Mouse (Mus musculus): ENCODE results near the gene Olfr632. TPM values are rescaled to one million over a fixed set of nuclear protein-coding genes. Genes with fewer than 3 reads are reported as not detected.
"Not testable (repeated sequence)": the region's sequence is repeated elsewhere in the genome, so short reads cannot be mapped to it uniquely, and the experiment has no call there.

Gene Olfr632
- total RNA-seq (2021) (not detected), polyA plus RNA-seq (2012; rRNA removed) (not detected in 2 replicates)
- long read RNA-seq, result 0 reads

DNA sequence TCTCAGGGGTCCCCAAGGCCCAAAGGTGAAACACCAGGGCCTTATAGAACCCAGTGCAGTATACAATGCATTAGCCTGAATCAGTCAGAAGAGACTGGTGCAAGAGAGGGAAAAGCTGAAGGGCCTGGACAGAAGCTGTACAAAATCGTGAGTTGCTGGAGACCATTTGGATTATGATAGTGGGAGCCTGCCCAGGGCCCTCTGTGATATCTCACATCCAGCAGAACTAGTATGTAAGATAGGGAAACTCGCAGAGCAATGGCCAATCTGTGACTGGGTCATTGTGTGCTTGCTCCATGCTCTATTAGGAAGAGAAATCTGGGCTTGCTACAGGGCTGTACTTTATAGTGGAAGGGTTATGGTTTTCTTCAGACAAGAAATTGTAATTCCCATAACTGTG is at the start of gene Olfr632:
TSS of gene Olfr632 (plus strand) at position 84 of the 400 bp plus-strand sequence.
- DNase-seq, result no peak

DNA sequence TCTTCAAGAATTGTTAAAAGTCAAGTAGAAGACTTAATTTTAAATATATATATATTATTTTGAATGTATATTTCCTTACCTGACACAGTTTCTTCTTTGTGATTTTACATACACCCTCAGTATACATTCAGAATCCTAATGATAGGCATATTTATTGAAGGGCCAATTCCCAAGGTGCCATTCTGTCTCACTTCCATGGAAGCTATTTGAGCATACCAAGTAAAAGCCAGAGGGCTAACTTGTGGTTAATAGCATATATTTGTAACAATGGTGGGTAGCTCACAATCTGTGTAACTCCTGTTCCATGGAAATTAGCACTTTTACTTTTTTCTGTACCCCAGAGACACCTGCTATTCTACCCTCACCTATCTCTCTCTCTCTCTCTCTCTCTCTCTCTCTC is 48.0 kb upstream of the Olfr632 start, which contains the start of gene Olfr66:
TSS of gene Olfr66 (minus strand) at position 101 of the 400 bp plus-strand sequence.
- no peak for DNase-seq

DNA sequence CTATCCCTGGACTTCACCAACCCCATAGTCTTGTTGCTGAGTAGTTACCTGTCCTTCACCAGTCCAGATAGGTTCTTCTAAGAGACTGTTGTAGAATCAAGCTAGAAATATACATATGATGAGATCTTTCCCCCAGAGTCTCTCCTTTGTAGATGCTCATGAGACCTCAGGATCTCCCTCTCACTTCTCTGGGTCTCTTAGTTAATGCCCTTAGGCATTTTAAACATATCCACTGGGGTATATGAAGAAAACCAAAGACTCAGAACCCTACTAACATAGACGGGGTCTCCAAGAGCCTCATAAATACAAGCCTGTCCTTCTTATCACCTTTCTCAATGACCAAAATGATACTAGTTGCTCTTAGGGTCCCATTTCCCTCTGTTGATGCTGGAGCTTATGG is 39.8 kb upstream of the Olfr632 start, which contains the start of gene Olfr64:
TSS of gene Olfr64 (minus strand) at position 101 of the 400 bp plus-strand sequence.
- DNase-seq, result no peak

DNA sequence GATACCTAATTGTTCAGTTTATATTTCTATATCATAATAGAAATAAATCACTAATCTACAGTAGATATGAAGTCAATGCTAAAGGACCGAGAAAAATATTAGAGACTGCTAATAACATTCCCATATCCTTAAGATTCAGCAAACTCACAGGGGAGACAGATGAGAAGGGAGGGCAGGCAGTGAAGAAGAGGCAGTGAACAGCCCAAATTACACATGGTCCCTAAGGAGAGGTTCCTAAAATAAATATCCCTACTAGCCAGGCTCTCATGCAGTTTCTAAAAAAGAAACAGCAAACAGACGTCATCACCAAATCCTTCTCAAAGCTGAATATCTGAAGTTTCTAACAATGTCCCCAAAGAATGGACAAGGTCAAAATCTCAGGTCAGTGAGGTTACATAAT is 31.0 kb upstream of the Olfr632 start, which contains the start of gene Olfr65:
TSS of gene Olfr65 (plus strand) at position 301 of the 400 bp plus-strand sequence.
- no peak for DNase-seq

DNA sequence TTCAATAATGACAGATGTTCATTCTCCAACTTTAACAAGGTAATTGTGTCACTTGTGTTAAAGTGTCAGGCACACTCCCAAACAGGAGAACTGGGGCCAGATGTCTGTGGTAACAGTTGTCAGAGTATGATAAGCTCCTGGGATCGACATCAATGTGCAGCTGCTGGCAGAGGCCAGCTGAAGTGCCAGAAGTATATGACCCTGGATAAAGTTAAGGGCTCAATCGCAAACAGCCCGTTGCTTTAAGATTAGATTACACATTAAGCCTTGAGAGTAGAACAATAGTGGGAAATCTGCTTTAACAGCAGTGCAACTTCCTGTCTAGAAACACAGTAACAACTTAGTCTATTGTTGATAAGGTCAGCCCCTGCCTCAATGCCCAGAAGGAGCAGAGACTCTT is 24.1 kb upstream of the Olfr632 start:
- DNase-seq, result no peak

DNA sequence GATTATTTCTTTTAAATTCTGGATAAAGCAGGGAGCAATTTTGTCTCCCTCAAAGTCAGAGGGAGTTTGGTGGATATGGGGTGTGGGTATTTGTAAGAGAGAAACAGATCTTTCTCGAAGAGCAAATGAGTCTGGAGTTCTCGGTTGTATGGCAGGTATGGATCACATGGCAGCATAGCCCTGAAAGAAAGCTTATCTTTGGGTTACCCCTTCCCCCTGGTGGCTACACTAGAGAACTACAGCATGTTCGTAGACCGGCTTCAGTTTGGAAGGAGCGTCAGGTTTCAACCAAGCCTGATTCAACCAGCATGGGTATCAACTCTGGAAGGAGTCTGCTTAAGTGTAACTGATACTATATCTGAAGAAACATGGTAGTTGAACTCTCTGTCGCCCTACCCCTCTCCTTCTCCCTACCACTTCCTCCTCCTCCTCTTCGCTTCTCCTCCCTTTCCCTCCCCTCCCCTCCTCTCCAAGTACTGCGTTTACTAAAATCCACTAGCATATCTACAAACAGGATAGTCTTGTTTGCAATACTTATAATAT is 21.1 kb upstream of the Olfr632 start:
- no peak for DNase-seq

DNA sequence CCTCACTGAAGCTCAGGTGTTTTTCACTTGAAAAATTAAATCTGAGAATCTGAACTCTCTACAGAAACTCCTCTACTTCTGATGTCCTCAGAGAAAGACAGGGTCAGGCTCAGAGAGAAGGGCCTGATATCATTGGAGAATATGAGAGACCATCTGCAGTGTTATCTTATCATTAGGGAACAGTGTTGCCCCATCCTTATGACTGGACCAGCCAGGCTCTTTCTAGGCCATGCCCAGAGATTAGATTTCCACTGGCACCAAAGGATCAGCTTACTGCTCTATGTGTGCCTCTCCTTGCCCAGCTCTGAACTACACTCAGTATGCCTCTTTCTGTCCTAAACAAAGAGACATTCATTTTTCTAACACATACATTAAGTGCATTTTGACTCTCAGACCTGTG is 18.8 kb upstream of the Olfr632 start:
- no peak for DNase-seq

DNA sequence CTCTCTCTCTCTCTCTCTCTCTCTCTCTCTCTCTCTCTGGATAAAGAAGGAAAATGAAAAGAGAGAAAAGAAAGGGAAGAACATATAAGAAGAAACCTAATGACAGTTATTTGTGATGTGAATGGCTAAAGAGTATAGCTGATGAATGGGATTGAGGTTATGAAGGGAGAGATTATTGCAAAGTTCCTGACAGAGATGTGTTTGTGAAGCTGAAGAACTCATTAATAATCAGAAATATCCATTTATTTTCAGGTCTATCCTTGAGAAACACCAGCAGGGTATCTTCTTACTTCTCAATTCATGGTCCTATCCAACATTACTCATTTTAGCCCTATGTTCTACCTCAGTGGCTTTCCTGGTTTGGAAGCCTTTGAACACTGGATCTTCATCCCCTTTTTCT is 5.6 kb upstream of the Olfr632 start, which contains the start of gene Olfr631:
TSS of gene Olfr631 (plus strand) at position 301 of the 400 bp plus-strand sequence.
- no peak for DNase-seq

DNA sequence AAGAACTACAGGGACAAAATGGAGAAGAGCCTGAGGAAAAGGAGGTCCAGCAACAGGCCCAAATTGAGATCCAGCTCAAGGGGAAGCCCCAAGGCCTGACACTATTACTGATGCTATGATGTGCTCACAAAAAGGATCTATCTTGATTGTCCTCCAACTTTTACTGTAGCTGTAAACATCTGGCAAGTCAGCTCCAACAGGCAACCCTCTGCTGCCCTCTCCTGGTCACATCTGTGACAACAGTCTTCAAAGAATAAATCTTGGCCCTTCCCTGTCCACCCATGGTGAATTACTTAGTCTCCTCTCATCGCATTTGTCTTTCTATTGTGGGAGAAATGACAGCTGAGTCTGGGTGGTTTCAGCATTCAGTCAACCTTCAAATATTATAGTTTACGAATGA is 8.6 kb downstream of the Olfr632 start:
- peak; percentile 5 for DNase-seq

DNA sequence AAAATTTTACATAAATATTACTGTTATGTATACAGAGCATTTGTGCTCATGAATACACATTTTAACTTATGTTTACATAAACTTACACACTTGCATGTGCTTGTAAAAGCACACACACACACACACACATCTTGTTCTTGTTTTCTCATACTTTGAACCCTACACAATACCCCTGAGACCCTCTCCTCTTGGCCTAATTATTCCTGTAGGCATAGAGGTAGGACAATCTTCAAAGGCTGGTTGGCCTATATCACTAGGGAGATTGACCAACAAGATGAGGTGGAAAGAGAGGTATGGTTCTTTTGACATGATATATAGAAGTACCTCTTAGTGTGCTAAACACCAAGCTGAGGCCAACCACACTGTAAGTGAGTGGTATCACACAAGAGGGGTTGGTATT is 10.0 kb downstream of the Olfr632 start, which contains the start of gene Olfr633:
TSS of gene Olfr633 (plus strand) at position 301 of the 400 bp plus-strand sequence.
- DNase-seq, result no peak

DNA sequence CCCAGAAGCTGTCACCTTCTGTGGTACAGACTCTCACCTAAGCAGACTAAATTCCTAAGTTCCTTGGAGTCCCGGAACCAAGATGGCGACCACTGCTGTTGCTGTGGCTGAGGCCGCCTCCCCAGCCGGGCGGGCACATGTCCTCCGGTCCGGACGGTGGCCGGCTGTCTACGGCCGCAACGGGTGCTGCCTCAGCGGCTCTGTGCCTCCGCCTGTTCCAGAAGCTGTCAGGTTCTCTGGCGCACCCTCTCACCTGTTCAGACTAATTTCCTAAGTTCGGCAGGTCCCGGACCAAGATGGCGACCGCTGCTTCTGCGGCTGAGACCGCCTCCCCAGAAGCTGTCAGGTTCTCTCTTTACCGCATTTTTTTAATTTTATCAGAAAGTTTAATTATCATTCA is 32.7 kb downstream of the Olfr632 start:
- not testable (repeated sequence) for DNase-seq

DNA sequence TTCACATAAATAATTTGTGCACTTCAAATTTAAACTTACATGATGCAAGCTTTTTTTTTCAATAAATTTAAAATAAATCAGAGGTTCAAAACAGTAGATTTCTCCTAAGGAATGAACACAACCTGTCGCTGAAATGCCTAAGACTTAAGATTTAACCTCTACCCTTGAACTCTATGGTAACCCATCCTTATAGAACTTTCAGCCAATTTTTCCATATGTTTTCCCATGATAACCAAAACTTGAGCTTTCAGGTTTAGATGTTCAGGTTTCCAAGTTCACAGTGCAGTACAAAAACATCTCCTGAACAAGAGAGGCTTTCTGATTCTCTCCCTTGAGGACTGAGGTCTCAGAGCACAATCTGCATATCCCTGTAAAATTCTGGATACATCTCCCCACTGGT is 36.7 kb downstream of the Olfr632 start, which contains the start of gene Olfr635:
TSS of gene Olfr635 (plus strand) at position 301 of the 400 bp plus-strand sequence.
- DNase-seq, result no peak

DNA sequence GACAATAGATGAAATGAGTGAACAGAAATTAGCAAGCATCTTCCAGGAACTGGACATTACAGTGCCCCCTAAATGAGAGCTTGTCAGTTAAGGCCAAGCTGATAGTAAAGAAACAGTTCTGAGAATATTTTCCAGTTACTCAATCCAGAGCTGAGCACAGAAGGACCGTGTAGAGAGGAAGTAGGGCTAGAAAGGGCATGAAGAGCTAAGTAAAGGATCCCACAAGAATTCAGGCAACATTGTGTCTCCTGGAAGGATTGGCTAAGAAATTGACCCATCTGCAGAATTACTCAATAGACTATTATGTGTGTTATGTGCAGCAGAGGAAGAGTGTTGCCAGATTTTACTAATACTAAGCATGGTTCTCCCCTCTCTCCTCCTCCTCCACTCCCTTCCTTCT is 37.6 kb downstream of the Olfr632 start:
- no peak for DNase-seq

Other genes starting within 250 kb of the Olfr632 start
Only the 30 nearest of the 33 such genes appear.
- not detected for gene Olfr628, start 204.0 kb upstream of the Olfr632 start, total RNA-seq (2021)
- gene Olfr628, start 204.0 kb upstream of the Olfr632 start, polyA plus RNA-seq (2012; rRNA removed), result not detected in 2 replicates
- gene Olfr629, start 189.4 kb upstream of the Olfr632 start, total RNA-seq (2021), result not detected
- not detected in 2 replicates for gene Olfr629, start 189.4 kb upstream of the Olfr632 start, polyA plus RNA-seq (2012; rRNA removed)
- gene Olfr630, start 177.0 kb upstream of the Olfr632 start, total RNA-seq (2021), result not detected
- not detected in 2 replicates for gene Olfr630, start 177.0 kb upstream of the Olfr632 start, polyA plus RNA-seq (2012; rRNA removed)
- gene Olfr69, start 162.8 kb upstream of the Olfr632 start, total RNA-seq (2021), result not detected
- gene Olfr69, start 162.8 kb upstream of the Olfr632 start, polyA plus RNA-seq (2012; rRNA removed), result not detected in 2 replicates
- not detected for gene Olfr68, start 154.6 kb upstream of the Olfr632 start, total RNA-seq (2021)
- gene Olfr68, start 154.6 kb upstream of the Olfr632 start, polyA plus RNA-seq (2012; rRNA removed), result not detected in 2 replicates
- gene Olfr67, start 142.5 kb upstream of the Olfr632 start, total RNA-seq (2021), result not detected
- gene Olfr67, start 142.5 kb upstream of the Olfr632 start, polyA plus RNA-seq (2012; rRNA removed), result not detected in 2 replicates
- gene Hbb-bt, start 120.4 kb upstream of the Olfr632 start, total RNA-seq (2021), result 100 to 1,000 TPM; 120 to 218 TPM
- 48.3 and 61.8 TPM in 2 replicates for gene Hbb-bt, start 120.4 kb upstream of the Olfr632 start, polyA plus RNA-seq (2012; rRNA removed)
- gene Hbb-bs, start 106.3 kb upstream of the Olfr632 start, total RNA-seq (2021), result 1,000 to 10,000 TPM; 1,531 to 2,097 TPM
- 569 and 814 TPM in 2 replicates for gene Hbb-bs, start 106.3 kb upstream of the Olfr632 start, polyA plus RNA-seq (2012; rRNA removed)
- not detected for gene Hbb-bh2, start 93.8 kb upstream of the Olfr632 start, total RNA-seq (2021)
- not detected in 2 replicates for gene Hbb-bh2, start 93.8 kb upstream of the Olfr632 start, polyA plus RNA-seq (2012; rRNA removed)
- not detected for gene Hbb-bh1, start 91.2 kb upstream of the Olfr632 start, total RNA-seq (2021)
- not detected in 2 replicates for gene Hbb-bh1, start 91.2 kb upstream of the Olfr632 start, polyA plus RNA-seq (2012; rRNA removed)
- gene Hbb-y, start 81.1 kb upstream of the Olfr632 start, total RNA-seq (2021), result not detected
- not detected in 2 replicates for gene Hbb-y, start 81.1 kb upstream of the Olfr632 start, polyA plus RNA-seq (2012; rRNA removed)
- gene Olfr66, start 48.1 kb upstream of the Olfr632 start, total RNA-seq (2021), result not detected
- not detected in 2 replicates for gene Olfr66, start 48.1 kb upstream of the Olfr632 start, polyA plus RNA-seq (2012; rRNA removed)
- gene Olfr64, start 39.9 kb upstream of the Olfr632 start, total RNA-seq (2021), result not detected
- gene Olfr64, start 39.9 kb upstream of the Olfr632 start, polyA plus RNA-seq (2012; rRNA removed), result not detected in 2 replicates
- not detected for gene Olfr65, start 30.9 kb upstream of the Olfr632 start, total RNA-seq (2021)
- gene Olfr65, start 30.9 kb upstream of the Olfr632 start, polyA plus RNA-seq (2012; rRNA removed), result not detected in 2 replicates
- gene Olfr631, start 5.5 kb upstream of the Olfr632 start, total RNA-seq (2021), result not detected
- not detected in 2 replicates for gene Olfr631, start 5.5 kb upstream of the Olfr632 start, polyA plus RNA-seq (2012; rRNA removed)
- not detected for gene Olfr633, start 10.1 kb downstream of the Olfr632 start, total RNA-seq (2021)
- not detected in 2 replicates for gene Olfr633, start 10.1 kb downstream of the Olfr632 start, polyA plus RNA-seq (2012; rRNA removed)
- not detected for gene Olfr635, start 36.8 kb downstream of the Olfr632 start, total RNA-seq (2021)
- gene Olfr635, start 36.8 kb downstream of the Olfr632 start, polyA plus RNA-seq (2012; rRNA removed), result not detected in 2 replicates
- not detected for gene Olfr638, start 64.4 kb downstream of the Olfr632 start, total RNA-seq (2021)
- gene Olfr638, start 64.4 kb downstream of the Olfr632 start, polyA plus RNA-seq (2012; rRNA removed), result not detected in 2 replicates
- gene Olfr639, start 83.0 kb downstream of the Olfr632 start, total RNA-seq (2021), result not detected
- gene Olfr639, start 83.0 kb downstream of the Olfr632 start, polyA plus RNA-seq (2012; rRNA removed), result not detected in 2 replicates
- not detected for gene Olfr640, start 91.2 kb downstream of the Olfr632 start, total RNA-seq (2021)
- gene Olfr640, start 91.2 kb downstream of the Olfr632 start, polyA plus RNA-seq (2012; rRNA removed), result not detected in 2 replicates
- gene Olfr641, start 101.1 kb downstream of the Olfr632 start, total RNA-seq (2021), result not detected
- gene Olfr641, start 101.1 kb downstream of the Olfr632 start, polyA plus RNA-seq (2012; rRNA removed), result not detected in 2 replicates
- not detected for gene Olfr642, start 118.3 kb downstream of the Olfr632 start, total RNA-seq (2021)
- gene Olfr642, start 118.3 kb downstream of the Olfr632 start, polyA plus RNA-seq (2012; rRNA removed), result not detected in 2 replicates
- gene 4930516K23Rik, start 127.1 kb downstream of the Olfr632 start, total RNA-seq (2021), result not detected
- gene 4930516K23Rik, start 127.1 kb downstream of the Olfr632 start, polyA plus RNA-seq (2012; rRNA removed), result not detected in 2 replicates
- not detected for gene Olfr644, start 137.5 kb downstream of the Olfr632 start, total RNA-seq (2021)
- gene Olfr644, start 137.5 kb downstream of the Olfr632 start, polyA plus RNA-seq (2012; rRNA removed), result not detected in 2 replicates
- not detected for gene Olfr645, start 151.1 kb downstream of the Olfr632 start, total RNA-seq (2021)
- gene Olfr645, start 151.1 kb downstream of the Olfr632 start, polyA plus RNA-seq (2012; rRNA removed), result not detected in 2 replicates
- not detected for gene Olfr646, start 170.5 kb downstream of the Olfr632 start, total RNA-seq (2021)
- gene Olfr646, start 170.5 kb downstream of the Olfr632 start, polyA plus RNA-seq (2012; rRNA removed), result not detected in 2 replicates
- not detected for gene Ubqln5, start 195.5 kb downstream of the Olfr632 start, total RNA-seq (2021)
- gene Ubqln5, start 195.5 kb downstream of the Olfr632 start, polyA plus RNA-seq (2012; rRNA removed), result not detected in 2 replicates
- gene Olfr643, start 203.1 kb downstream of the Olfr632 start, total RNA-seq (2021), result not detected
- gene Olfr643, start 203.1 kb downstream of the Olfr632 start, polyA plus RNA-seq (2012; rRNA removed), result not detected in 2 replicates
- gene Ubqln3, start 208.9 kb downstream of the Olfr632 start, total RNA-seq (2021), result not detected
- gene Ubqln3, start 208.9 kb downstream of the Olfr632 start, polyA plus RNA-seq (2012; rRNA removed), result not detected in 2 replicates
- gene Ubqlnl, start 216.2 kb downstream of the Olfr632 start, total RNA-seq (2021), result not detected
- not detected in 2 replicates for gene Ubqlnl, start 216.2 kb downstream of the Olfr632 start, polyA plus RNA-seq (2012; rRNA removed)

Data from adrenal gland, adult 2 months (tissue).